ENCODE assay signal across 8 mouse cellular contexts in genomic region chr10:42276507-42277345, GRCm38 (mm10). TPM values are rescaled to one million over a fixed set of nuclear protein-coding genes. Genes with fewer than 3 reads are reported as not detected.
DNase-seq lines count a peak whose midpoint lies in the region; ATAC-seq and TF ChIP-seq lines count a peak whose summit lies in the region.

Foxo3 (minus strand) TSS chr10:42276755.

- no peaks in the 10 kb centered on the region for H3K9me3 ChIP-seq in embryonic facial prominence, embryonic 14.5 days (ENCODE audit: control insufficient read depth, low read length)
- no peaks in the 10 kb centered on the region for H3K9me3 ChIP-seq in limb, embryonic 12.5 days
- no peaks in the 10 kb centered on the region for H3K9me3 ChIP-seq in midbrain, embryonic 14.5 days (ENCODE audit: control insufficient read depth, low read length)

- WGBS in embryonic facial prominence, embryonic 14.5 days = under 1% methylated on average over 26 of the region's 88 CpGs
- 1% methylated on average over 74 of the region's 88 CpGs for WGBS in heart, adult 2 months
- whole genome bisulfite sequencing in limb, embryonic 12.5 days = 1% methylated on average over 81 of the region's 88 CpGs
- WGBS in midbrain, embryonic 14.5 days = under 1% methylated on average over 88 of the region's 88 CpGs

- intact Hi-C loops in heart, adult 2 months (cut with DNase I) = loop anchor here (1.0 to 5.0 kb wide), 4 partner anchors 204 to 464 kb away; no protein-coding TSS in a partner anchor

- TF ChIP-seq CTCF in heart, adult 2 months (IDR thresholded peaks at IDR 0.05) = no peak

- peak within 1 kb of the TSS; percentile 83 for H3K9ac ChIP-seq in embryonic facial prominence, embryonic 14.5 days (ENCODE audit: low read depth, low read length)
- H3K9ac ChIP-seq in heart, adult 2 months (ENCODE audit: low read depth, low read length) = peak within 1 kb of the TSS; percentile 98
- peak within 1 kb of the TSS; percentile 81 for H3K9ac ChIP-seq in limb, embryonic 12.5 days (replicated peaks)
- peak within 1 kb of the TSS; percentile 75 for H3K9ac ChIP-seq in midbrain, embryonic 14.5 days (replicated peaks; ENCODE audit: low read length)

- TF ChIP-seq EP300 in heart, adult 2 months (IDR thresholded peaks at IDR 0.05; ENCODE audit: insufficient read depth, low read depth, low read length) = 0 out of 2 replicates have a peak, but pooled peaks have one; percentile 4

- H3K27ac ChIP-seq in embryonic facial prominence, embryonic 14.5 days (replicated peaks; ENCODE audit: low read depth, low read length) = peak within 1 kb of the TSS; percentile 97
- H3K27ac ChIP-seq in heart, adult 2 months = peak within 1 kb of the TSS; percentile 100
- peak within 1 kb of the TSS; percentile 97 for H3K27ac ChIP-seq in limb, embryonic 12.5 days
- H3K27ac ChIP-seq in midbrain, embryonic 14.5 days (replicated peaks; ENCODE audit: low read depth, low read length) = peak within 1 kb of the TSS; percentile 97

- H3K4me1 ChIP-seq in embryonic facial prominence, embryonic 14.5 days (ENCODE audit: control insufficient read depth, insufficient read depth, low read length) = peaks cover 18% of the 10 kb centered on the region
- H3K4me1 ChIP-seq in heart, adult 2 months (ENCODE audit: control insufficient read depth, insufficient read depth, low read length) = peaks cover 6% of the 10 kb centered on the region
- peaks cover 36% of the 10 kb centered on the region for H3K4me1 ChIP-seq in limb, embryonic 12.5 days (replicated peaks)
- H3K4me1 ChIP-seq in midbrain, embryonic 14.5 days (ENCODE audit: control insufficient read depth, insufficient read depth, low read length) = peaks cover 13% of the 10 kb centered on the region

- H3K4me2 ChIP-seq in embryonic facial prominence, embryonic 14.5 days (ENCODE audit: low read depth, low read length) = peak within 1 kb of the TSS; percentile 99
- peak within 1 kb of the TSS; percentile 96 for H3K4me2 ChIP-seq in limb, embryonic 12.5 days
- H3K4me2 ChIP-seq in midbrain, embryonic 14.5 days (ENCODE audit: low read length) = peak within 1 kb of the TSS; percentile 98

- peak; percentile 82 for ATAC-seq in embryonic facial prominence, embryonic 14.5 days (ENCODE audit: low read depth)
- peak; percentile 69 for ATAC-seq in limb, embryonic 12.5 days (ENCODE audit: insufficient number of reproducible peaks, insufficient read depth, low FRiP score, low TSS enrichment, low read depth)
- peak; percentile 73 for ATAC-seq in midbrain, embryonic 14.5 days (ENCODE audit: low FRiP score, low TSS enrichment)

- H3K27me3 ChIP-seq in embryonic facial prominence, embryonic 14.5 days (replicated peaks; ENCODE audit: control insufficient read depth, insufficient read depth, low read length) = no peaks in the 10 kb centered on the region
- H3K27me3 ChIP-seq in heart, adult 2 months (ENCODE audit: control insufficient read depth, insufficient read depth, low read length) = no peaks in the 10 kb centered on the region
- H3K27me3 ChIP-seq in limb, embryonic 12.5 days = peaks cover 20% of the 10 kb centered on the region
- H3K27me3 ChIP-seq in midbrain, embryonic 14.5 days (ENCODE audit: control insufficient read depth, insufficient read depth, low read length) = peaks cover 10% of the 10 kb centered on the region; the same call in 1 of the 2 replicates

- peak; percentile 90 for TF ChIP-seq POLR2A in heart, adult 2 months (IDR thresholded peaks at IDR 0.05; ENCODE audit: insufficient read depth, low read depth, low read length)

- 0 out of 2 replicates have a peak, but pooled peaks cover 3% of the 10 kb centered on the region for H3K79me2 ChIP-seq in heart, adult 2 months (replicated peaks; ENCODE audit: control insufficient read depth, insufficient read depth, low read length)

- DNase-seq in 3134 (ENCODE audit: extremely low read depth, insufficient read length, low spot score) = peak; percentile 93
- peak; percentile 94 for DNase-seq in adrenal gland, postnatal 36 days
- DNase-seq in embryonic facial prominence, embryonic 14.5 days (ENCODE audit: low spot score) = peak; percentile 97
- DNase-seq in heart, adult 2 months = peak; percentile 94
- DNase-seq in kidney, adult 8-10 months = peak; percentile 88 to 91
- DNase-seq in midbrain, embryonic 14.5 days = peak; percentile 96
- peak; percentile 81 to 83 for DNase-seq in spleen, adult 18-20 months

- H3K4me3 ChIP-seq in embryonic facial prominence, embryonic 14.5 days (ENCODE audit: low read depth, low read length) = peak within 1 kb of the TSS; percentile 85
- peak within 1 kb of the TSS; percentile 90 for H3K4me3 ChIP-seq in heart, adult 2 months
- peak within 1 kb of the TSS; percentile 82 for H3K4me3 ChIP-seq in limb, embryonic 12.5 days (replicated peaks)
- H3K4me3 ChIP-seq in midbrain, embryonic 14.5 days (replicated peaks; ENCODE audit: low read depth, low read length) = peak within 1 kb of the TSS; percentile 80

- 0 out of 2 replicates have a peak, but pooled peaks cover 6% of the 10 kb centered on the region for H3K36me3 ChIP-seq in embryonic facial prominence, embryonic 14.5 days (ENCODE audit: control insufficient read depth, insufficient read depth, low read length)
- peaks cover 15% of the 10 kb centered on the region for H3K36me3 ChIP-seq in heart, adult 2 months (ENCODE audit: control insufficient read depth, insufficient read depth, low read length)
- no peaks in the 10 kb centered on the region for H3K36me3 ChIP-seq in limb, embryonic 12.5 days
- no peaks in the 10 kb centered on the region for H3K36me3 ChIP-seq in midbrain, embryonic 14.5 days (ENCODE audit: control insufficient read depth, insufficient read depth, low read length)

RNA-seq across cellular contexts. Expression of gene Foxo3, which starts in this region (rescaled TPM):
- total RNA-seq in adrenal gland, postnatal 36 days (2021) = 10 to 100 TPM; 56.9 to 78.5 TPM
- 10.4 and 12.3 TPM in 2 replicates for polyA plus RNA-seq in embryonic facial prominence, embryonic 14.5 days (2014; fragmentation: Nextera tagmentation; extraction: Ambion mirVana)
- total RNA-seq in heart, adult 2 months (2021) = 10 to 100 TPM; 72.5 to 89.5 TPM
- 26.7 and 32.7 TPM in 2 replicates for polyA plus RNA-seq in heart, adult 2 months (2012; rRNA removed)
- polyA plus RNA-seq in limb, embryonic 12.5 days (2016; fragmentation: Nextera tagmentation; extraction: Ambion mirVana) = 6.3 and 6.4 TPM in 2 replicates
- polyA plus RNA-seq in midbrain, embryonic 14.5 days (2014; fragmentation: Nextera tagmentation; extraction: Ambion mirVana) = 6.0 and 8.3 TPM in 2 replicates

Comparison
In these comparisons a context has a peak if more than half of its experiments do, and no peak if none do; other contexts are left out.
1. Peak in every context shown above with its lines: DNase-seq, ATAC-seq, H3K4me3 ChIP-seq and H3K27ac ChIP-seq.